Mouse (Mus musculus) neural tube, embryonic 11.5 days (tissue): Measurements from ENCODE around the gene Phc1. TPM values are rescaled to one million over a fixed set of nuclear protein-coding genes. Genes with fewer than 3 reads are reported as not detected.

Experiments
- polyA plus RNA-seq: library from polyadenylated mRNA; unstranded; fragments of >200 nt; fragmentation: Nextera tagmentation; extraction: Ambion mirVana; gene quantifications from 2 replicates; pipeline ENCODE4 v1.2.1, GENCODE M21; 2014

Phc1 gene
- polyA plus RNA-seq, 1 experiment from 2014 or later = 42.7 TPM

Other genes starting within 250 kb of the Phc1 start
- gene Klrg1, start 57.7 kb downstream of the Phc1 start, polyA plus RNA-seq = 0.23 TPM in 1 of 2 replicates, not detected in the other
- gene M6pr, start 31.8 kb downstream of the Phc1 start, polyA plus RNA-seq = 81.8 and 89.8 TPM in 2 replicates
- gene Rimklb, start 158.2 kb upstream of the Phc1 start, polyA plus RNA-seq = 68.3 and 75.3 TPM in 2 replicates
- gene Mfap5, start 165.3 kb upstream of the Phc1 start, polyA plus RNA-seq = 0.42 and 0.84 TPM in 2 replicates
- not detected in 2 replicates for gene Aicda, start 213.2 kb upstream of the Phc1 start, polyA plus RNA-seq